Mouse (Mus musculus) c-Kit-negative CD71-positive TER-119-positive erythroid progenitor cells, embryonic 14.5 days (primary cell): ENCODE data around the gene Oxct1.

Experiments
- DNase-seq: peaks from one replicate; pipeline ENCODE4 v3.0.0-alpha.2; 2013; ENCODE audit warnings: low read depth, low spot score

Oxct1 gene

DNA sequence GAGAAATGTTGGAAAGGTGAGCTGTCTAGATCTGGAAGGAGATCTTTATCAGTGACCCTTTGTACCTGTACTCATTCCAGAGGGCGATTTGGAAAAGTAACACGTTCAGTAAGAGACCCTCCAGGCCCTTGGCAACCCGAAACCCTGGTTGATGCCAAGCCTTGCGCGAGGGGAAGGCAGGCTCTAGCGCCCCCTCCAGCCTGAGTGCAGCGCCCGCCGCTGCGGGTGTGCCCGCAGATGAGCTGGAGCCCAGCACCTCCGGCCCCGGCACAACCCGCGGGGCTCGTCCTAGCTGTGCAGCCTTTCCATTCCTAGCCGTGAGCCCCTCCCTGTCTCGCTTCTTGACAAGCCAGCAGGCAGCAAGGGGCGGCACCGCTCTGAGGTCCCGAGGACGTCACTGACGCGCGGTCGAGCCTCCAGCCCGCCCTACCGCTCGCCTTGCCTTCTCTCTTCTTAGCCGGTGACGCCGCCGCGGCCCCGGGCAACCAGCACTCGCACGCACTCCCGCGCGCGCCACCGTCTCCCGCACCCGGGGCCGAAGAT is at the start of gene Oxct1:
TSS of gene Oxct1 (plus strand) at position 153 of the 543 bp plus-strand sequence.
- DNase-seq: peak; percentile 21

GRCm38 (mm10) chr15:3978279-3978678 is 47.9 kb upstream of the Oxct1 start:
- DNase-seq: no peak

GRCm38 (mm10) chr15:3979061-3979848 is 46.9 kb upstream of the Oxct1 start, which contains the start of gene Fbxo4:
TSS of gene Fbxo4 (minus strand) at chr15:3979573.
- DNase-seq: no peak

GRCm38 (mm10) chr15:3979871-3980270 is 46.3 kb upstream of the Oxct1 start:
- DNase-seq: no peak

DNA sequence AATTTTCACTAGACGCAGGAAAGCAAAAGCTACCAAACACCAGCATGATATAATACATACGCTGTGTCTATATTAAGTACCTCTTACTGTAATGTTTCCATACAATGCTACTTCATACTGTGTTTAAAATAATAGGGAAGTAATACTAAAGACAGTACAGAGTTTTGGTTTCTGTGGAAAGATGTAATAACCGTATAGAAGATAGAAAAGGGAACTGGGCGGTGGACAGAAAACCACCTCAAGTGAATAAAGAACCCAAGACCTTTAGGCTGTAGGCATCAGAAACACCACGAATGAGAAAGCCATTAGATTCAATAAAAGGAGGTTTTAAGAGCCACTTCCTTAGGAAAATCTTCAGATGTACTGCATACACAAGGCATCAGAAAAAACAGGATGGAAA is 43.5 kb upstream of the Oxct1 start:
- DNase-seq: no peak

DNA sequence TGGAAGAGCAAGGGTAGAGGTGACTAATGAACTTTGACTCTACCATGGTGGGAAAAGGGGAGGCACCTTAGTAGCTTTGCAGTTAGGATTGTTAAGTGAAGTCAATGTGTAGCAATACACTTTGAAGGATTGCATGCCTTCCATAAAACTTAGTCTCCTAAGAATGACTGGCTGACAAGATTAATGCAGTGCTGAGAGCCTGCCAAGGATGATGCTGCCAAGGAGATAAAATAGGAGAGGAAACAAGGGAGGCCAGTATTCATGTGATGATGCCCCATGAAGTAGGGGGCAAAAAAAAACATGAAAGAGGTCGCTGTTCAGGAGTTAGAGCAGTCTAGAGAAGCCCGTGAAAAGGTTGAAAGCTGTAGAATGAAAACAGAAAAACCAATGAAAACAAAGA is 41.3 kb upstream of the Oxct1 start:
- DNase-seq: no peak

DNA sequence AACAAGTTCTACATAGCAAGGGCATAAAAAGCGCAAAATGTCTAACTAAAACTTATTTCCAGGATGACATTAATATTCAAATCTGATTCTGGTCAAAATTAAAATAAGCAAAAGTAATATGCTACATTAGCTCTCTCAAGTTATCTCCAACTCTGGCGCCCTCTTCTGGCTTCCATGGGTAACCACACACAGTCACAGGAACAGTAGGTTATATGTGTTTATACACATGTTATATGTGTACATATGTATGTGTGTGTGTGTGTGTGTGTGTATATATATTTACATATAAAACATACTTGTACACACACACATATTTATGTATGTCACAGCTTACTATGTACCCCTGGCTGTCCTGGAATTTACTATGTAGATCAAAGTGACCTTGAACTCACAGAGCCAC is 38.2 kb upstream of the Oxct1 start:
- DNase-seq: no peak

DNA sequence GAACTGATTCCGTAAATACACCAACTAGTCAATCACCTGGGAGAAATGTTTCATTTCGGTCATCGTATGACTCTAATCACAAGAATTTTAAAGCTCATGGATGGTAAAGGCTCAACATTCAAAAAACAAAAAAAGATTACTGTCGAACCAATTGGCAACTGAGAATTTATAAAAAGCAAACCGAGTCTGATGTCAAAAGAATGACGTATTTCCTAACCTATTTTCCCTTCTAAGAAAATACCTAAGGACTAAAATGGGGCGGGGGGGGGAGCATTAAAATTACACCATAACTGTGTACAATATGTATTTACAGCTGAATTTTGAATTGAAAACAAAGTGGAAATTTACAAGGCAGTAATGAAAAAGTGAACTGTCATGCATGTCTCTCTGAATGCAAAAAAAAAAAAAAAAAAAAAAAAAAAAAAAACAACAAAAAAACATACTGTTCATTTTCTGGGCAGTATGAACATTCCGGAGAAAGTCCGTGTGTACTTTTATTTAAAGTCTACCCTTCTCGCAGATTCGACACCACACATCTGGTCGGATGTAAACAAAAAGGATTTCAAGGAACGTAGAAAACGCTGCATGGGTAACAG is 31.2 kb upstream of the Oxct1 start:
- DNase-seq: no peak

GRCm38 (mm10) chr15:3995448-3996266 is 30.5 kb upstream of the Oxct1 start, which contains the start of gene AW549877:
TSS of gene AW549877 (minus strand) at chr15:3995744.
- DNase-seq: peak; percentile 96

DNA sequence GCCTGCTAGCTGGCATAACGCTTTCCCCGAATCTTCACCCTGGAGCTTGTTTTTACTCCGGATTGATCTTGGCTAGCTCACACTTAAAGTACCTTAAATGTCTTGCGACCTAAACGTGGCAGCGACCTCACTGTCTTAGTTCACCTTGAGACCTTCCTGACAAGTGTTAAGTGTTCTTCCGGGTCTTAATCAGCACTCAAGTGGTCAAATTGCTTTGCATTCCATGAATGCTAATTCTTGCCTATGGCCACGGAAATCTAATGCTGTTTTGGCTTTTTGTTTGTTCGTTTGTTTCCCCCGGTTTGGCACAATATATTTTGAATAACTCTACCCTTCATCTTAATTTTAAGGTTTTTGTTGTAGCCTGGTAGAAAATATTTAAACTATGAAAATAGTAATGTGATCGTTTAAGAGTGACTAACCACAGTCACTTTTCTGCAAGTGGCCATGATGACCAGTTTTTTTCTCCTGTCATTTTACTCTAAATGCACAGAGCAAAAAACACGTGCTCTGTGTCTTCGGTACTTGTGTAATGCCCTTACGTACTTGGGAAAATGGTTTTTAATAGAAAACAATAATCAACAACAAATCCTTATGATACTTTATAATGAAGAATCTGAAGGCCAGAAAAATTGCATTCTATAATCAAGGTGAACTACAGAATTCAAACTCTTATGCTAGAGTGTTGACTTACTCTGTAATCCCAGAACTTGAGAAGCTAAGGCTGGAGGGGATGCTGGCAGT is 29.7 kb upstream of the Oxct1 start:
- DNase-seq: peak; percentile 35

GRCm38 (mm10) chr15:3999144-3999543 is 27.0 kb upstream of the Oxct1 start:
- no peak for DNase-seq

GRCm38 (mm10) chr15:4000536-4000935 is 25.6 kb upstream of the Oxct1 start:
- no peak for DNase-seq

DNA sequence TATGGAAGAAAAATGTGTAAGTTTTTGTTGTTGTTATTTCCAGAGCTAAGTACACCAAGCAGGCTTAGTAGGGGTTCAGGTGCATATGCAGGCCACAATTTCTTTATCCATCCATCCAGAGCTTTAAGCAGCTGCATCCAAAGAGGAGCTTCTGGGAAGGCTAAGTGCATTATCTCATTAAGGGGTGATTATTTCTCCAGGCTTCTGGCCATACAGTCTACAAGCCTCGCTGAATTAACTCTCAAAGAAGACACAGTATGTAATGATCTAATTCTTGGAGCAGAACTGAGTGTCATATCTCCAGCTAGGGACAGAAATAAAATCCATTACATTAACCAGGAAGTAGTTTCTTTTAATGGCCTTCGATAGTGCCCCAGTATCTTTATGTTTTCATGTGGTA is 12.3 kb upstream of the Oxct1 start:
- DNase-seq: no peak

- no peak for DNase-seq
These were observed 5.5 kb upstream of the Oxct1 start for GRCm38 (mm10) chr15:4020711-4021110.

DNA sequence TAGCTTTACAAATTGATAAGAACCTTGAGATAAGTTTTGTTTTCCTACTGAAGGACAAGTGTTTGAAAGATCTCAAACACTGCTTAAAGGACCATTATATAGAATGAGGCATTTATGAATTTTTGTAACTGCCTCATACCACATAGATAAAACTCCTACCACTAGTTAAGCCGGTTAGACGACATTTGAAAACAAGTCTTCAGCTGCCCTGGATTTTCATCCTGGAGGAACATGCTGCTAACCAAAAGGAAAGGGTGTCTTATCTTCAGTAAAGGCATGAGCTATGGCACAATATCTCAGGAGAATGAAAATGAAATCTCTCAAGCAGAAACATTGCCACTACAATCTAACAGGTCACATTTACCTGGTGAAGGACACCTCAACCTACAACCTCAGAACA is 2.4 kb upstream of the Oxct1 start:
- no peak for DNase-seq

- no peak for DNase-seq
These were observed 1.3 kb upstream of the Oxct1 start for GRCm38 (mm10) chr15:4024726-4025507.

DNA sequence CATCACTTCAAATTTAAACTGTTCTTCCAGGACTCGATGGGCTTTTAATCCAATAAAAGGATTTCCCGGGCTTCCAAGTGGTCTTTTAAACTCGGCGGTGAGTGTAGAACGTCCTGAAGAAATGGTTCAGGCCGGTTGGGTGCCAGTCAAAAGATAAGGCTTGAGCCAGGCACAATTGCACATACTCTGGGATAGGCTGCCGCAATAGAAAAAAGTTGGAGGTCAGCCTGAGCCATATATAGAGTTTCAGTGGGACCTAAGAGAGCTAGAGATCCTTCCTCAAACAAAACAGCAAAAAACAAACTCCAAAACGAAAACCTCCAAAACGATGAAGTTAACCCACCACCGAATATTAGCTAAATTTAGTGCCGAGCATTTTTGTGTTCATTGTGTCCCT is 677 bp upstream of the Oxct1 start:
- DNase-seq: no peak

DNA sequence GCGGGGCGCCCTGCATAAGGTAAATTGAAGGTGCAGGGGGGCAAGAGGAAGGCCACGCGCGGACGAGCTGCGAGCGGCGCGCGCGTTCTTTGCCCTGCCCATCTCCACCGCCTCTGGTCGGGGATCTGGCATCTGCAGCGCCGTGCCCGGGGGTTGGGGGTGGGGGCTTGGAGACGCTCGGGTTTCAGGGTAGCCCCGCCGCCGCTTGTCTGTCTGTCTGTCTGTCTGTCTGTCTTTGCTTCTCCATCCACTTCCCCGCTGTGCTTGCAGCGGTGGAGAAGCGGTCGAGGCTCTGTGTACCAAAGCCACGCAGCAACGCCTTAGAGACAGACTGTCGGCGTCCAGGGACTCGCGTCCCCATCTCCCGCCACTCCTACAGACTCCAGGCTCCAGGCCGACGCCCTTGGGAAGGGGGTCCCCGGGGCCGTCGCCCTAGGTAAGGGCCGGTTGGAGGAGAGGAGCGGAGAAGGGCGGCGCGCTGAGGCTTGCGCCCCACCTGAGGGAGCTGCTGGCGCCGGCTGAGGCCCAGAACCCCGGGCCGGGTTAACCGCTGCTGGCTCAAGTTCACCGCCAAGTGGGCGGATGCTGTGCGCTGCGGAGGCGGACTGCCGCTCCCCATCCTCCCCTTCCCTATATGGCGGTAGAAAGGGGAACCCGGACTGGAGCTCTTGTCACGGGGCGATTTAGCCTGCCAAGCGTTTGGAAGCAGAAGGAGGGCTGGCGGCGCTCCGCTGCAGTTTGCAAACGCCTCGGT is 825 bp downstream of the Oxct1 start:
- no peak for DNase-seq

DNA sequence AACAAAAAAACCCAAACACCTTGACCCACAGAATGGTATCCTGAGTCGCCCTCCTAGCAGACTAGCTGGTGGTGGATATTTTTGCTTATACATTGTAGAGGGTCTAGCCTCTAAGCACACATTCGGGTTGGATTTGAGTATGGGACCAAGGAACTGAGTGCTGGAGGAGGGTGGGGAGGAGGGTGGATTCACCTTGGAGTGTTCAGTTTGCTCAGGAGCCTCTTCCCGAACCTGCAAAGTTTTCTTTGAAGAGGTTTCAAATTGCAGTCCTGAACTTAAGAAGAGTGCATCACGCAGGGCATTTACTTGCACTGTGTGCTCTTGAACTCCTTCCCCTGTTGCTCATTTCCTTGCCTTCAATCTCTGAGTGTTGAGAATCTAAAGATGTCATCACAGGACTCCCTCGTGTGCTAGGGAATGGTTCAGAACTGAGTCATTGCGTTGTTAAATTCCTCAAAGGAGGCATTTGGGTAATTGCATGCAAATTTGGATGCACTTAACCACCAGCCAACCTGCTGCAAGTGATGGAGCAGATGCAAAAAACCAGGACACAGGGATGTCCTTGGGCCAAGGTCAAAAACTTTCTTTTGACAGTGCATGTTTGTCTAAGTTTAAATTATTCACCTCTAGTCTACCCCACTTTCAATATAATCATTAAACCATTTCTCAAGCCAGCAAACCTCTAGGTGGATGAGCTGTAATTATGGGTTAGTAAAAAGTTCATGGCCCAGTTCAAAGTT is 1.7 kb downstream of the Oxct1 start:
- DNase-seq: no peak
